Mouse (Mus musculus) thymus, postnatal 36 days (tissue): ENCODE data around the gene St7.

ENCODE experiments used
- DNase-seq, 2 experiments: peaks; one replicate each; pipeline ENCODE4 v3.0.0; 2022; ENCODE audit warnings: mixed read lengths in 2 of 2

St7 gene

GRCm38 (mm10) chr6:17968467-17969144 is 275.9 kb downstream of the St7 start:
- no peak for DNase-seq

DNA sequence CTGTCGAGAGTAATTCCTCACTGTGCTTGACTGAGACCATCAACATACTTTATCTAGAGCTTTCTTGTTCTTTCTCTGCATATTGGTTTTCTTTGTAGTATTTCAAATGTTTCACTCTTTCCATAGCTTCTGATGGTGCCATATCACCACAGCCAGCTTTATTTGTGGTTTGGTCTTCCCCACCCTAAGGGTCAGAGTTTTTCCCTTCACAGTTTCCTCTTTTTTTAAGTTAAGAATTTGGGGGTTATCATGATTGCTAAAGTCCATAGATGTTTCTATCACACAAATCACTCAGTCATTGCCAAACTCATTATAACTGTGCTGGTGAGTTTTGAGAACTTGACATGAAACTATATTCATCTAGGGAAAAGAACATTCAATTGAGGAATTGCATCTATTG is 277.1 kb downstream of the St7 start:
- no peak for DNase-seq

DNA sequence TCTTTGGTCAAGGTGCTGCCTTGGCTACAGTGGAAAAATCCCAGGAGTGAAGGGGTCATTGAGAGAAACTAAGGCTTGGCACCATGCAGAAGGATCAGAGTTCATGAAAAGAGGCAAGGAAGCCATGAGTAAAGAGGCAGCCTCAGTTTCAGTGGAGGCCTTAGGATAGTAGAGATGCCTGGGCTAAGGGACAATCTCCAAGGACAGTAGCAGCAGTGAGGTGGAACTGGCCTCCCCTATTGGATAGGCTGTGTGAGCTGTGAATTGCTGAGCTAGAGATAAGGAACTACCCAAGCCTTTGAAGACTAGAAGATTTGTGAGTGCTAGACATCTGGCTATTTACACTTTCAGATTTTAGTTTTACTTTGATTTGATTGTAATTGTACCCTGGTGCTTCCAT is 278.7 kb downstream of the St7 start:
- DNase-seq = no peak

DNA sequence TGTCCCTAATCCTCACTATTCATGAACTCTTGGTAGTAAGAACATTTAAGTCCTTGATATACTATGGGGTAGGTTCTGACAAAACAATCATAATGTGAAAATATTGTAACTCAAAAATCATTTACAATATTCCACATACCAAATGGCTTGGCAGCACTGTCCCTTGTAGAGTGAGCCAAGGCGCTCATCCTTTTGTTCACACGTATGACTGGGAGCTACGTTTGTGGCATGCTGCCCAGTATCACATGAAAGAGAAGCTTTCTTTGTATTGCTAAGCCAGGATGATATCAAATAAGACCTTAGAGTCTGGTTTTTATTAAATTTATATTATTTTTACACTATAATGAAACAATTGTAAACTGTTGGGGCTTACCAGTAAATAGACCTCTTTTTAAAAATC is 281.7 kb downstream of the St7 start:
- no peak for DNase-seq

DNA sequence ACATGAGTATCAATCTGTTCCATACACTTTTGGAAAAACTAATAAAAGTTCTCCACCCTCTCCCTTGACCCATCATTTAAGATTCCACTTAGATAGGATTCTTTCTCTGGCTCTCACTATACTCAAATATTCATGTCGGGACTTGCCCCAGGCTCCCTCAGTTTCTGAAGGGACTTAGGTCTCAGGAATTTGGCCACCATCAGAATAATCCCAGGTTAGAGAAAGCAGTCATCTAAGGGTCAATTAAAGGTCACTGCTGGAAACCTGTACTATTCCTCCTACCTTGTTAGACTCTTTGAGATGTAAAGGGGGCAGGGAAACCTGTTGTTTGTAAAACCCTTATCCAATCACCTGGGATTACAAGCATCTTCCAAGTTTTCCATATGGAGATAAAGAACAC is 284.4 kb downstream of the St7 start:
- no peak for DNase-seq

DNA sequence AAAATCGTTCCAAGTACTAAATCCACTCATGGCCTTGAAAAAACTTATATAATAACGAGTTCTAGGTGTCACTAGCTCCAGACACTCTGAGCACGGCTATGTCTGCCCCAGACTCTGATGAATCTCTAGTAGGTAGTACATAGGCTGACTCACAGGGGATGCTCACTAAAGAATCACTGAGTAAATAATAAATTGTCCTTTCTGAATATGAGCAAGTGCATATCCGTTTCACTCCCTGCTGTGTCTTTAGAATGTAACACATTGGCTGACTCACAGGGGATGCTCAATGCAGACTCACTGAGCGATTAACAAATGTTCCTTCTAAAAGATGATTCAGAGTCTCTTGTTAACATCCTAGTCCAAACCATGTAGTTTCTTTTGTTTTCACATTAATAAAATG is 285.6 kb downstream of the St7 start:
- DNase-seq = no peak

DNA sequence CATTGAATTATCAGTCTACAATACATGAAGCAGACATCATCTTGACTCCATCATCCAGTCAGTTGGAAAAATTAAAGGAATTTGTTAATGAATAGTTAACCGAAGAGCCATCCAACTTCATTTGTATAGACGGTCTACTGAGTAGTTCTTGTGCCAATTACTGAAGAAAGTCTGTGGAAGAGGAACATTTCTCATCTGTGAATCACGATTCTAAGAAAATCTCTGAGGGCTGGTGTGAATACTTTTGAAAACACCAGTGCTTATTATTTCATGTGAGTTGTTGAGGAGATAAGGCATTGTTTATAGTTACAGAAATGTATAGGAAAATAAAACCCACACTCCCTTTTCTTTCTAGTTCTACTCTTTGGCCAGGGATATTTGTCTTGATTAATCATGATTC is 286.1 kb downstream of the St7 start:
- DNase-seq = no peak

- DNase-seq = no peak
These were observed 286.6 kb downstream of the St7 start for GRCm38 (mm10) chr6:17979361-17979760.

DNA sequence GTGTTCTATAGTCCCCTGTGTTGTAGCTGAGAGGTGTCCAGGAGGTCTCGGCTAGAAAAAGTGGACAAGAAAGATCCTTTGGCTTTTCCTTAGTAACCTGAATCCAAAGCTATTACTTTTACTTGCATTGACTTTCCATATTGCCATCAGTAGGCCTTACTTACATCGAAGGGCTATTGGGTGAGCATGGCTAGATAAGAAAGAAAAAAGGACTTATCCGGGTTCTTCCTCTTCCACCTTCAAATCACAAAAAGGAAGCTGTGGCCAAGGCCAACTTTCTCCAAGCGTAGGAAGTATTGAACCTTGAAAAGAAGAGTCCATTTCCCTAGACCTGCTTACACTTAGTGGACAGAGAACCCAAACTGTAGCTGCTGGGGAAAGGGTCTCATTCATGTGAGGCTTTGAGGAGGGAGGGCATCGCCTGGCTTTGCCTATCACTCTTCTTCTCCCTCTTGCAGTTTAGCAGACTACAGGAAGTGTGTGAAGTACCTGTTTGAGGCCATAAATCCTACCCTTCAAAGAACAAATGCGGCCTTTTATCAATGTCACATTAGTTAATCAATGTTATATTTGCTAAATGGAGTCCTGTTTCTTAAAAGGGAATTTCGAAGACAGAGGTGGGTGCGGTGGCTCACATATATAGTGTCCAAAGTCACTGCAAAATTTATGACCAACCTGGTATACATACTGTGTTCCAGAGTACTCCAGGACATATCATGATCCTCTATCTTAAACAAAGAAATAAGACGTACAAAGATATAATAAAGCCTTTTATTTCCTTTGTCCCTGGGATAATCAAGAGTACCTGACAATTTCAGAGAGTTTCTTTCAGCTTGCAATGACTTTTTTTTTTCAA is 297.7 kb downstream of the St7 start:
- no peak for DNase-seq

DNA sequence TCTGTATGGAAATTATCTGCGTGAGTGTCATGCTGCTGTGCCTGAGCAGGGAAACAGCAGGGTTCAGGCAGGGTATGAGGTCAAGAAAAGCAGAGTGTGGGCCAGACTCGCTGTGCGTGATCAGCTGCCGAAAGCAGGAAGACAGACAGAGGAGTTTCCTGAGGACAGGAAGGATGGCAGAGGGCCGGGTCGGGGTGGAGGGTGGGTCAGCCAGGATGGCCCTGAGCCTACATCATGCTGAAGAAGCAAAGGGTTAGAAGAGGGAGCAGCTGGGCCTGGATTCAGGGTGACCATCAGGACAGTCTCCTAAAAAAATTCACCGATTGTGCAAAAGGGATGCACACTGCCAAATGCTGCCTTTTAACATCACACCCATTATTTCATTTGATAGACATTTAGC is 298.9 kb downstream of the St7 start:
- DNase-seq = no peak
